Mouse (Mus musculus) kidney, embryonic 14.5 days (tissue): Measurements from ENCODE around the gene A830031A19Rik. TPM values are rescaled to one million over a fixed set of nuclear protein-coding genes. Genes with fewer than 3 reads are reported as not detected.

ENCODE experiments used
- ATAC-seq: fragments of 200-750 bp; cut with Nextera tagmentation; 2 replicates; pipeline ENCODE4 v1.8.0; 2017; ENCODE audit warnings: moderate number of reproducible peaks, mild to moderate bottlenecking, moderate TSS enrichment, moderate library complexity; ENCODE audit not compliant: low FRiP score, low TSS enrichment
- H3K27ac ChIP-seq: fragments of 300-500 bp; sonication (generic); 2 replicates; pipeline ENCODE4 v1.5.1; 2014; ENCODE audit warnings: low read depth, mild to moderate bottlenecking, low read length, moderate library complexity, mixed read lengths
- H3K27me3 ChIP-seq: fragments of 300-500 bp; sonication (generic); 2 replicates; pipeline ENCODE4 v1.6.1; 2014; ENCODE audit warnings: mild to moderate bottlenecking, low read length; ENCODE audit not compliant: control insufficient read depth, insufficient read depth
- H3K36me3 ChIP-seq: fragments of 300-500 bp; sonication (generic); 2 replicates; pipeline ENCODE4 v1.6.1; 2014; ENCODE audit warnings: low read length, mixed read lengths; ENCODE audit not compliant: control insufficient read depth, insufficient read depth
- H3K4me1 ChIP-seq: fragments of 300-500 bp; sonication (generic); 2 replicates; pipeline ENCODE4 v1.6.1; 2014; ENCODE audit warnings: low read length, mixed read lengths; ENCODE audit not compliant: control insufficient read depth, insufficient read depth
- H3K4me2 ChIP-seq: fragments of 300-500 bp; sonication (generic); replicated peaks from 2 replicates; pipeline ENCODE4 v1.6.1; 2014; ENCODE audit warnings: low read depth, mild to moderate bottlenecking, low read length
- H3K4me3 ChIP-seq: fragments of 300-500 bp; sonication (generic); 2 replicates; pipeline ENCODE4 v1.5.1; 2014; ENCODE audit warnings: mild to moderate bottlenecking, low read length
- H3K9ac ChIP-seq: fragments of 300-500 bp; sonication (generic); 2 replicates; pipeline ENCODE4 v1.6.1; 2014; ENCODE audit warnings: low read depth, mild to moderate bottlenecking, low read length, moderate library complexity
- H3K9me3 ChIP-seq: fragments of 300-500 bp; sonication (generic); 2 replicates; pipeline ENCODE4 v1.6.1; 2016; ENCODE audit warnings: low read length; ENCODE audit not compliant: control insufficient read depth
- WGBS: fragments of 180-500 bp; shearing (Covaris S2); extraction: QIAGEN DNeasy Blood & Tissue Kit; methylation state at CpG from one replicate; pipeline ENCODE4 v1.1.7; 2014; 5-methylcytosine and 5-hydroxymethylcytosine counted together
- microRNA-seq: library from miRNA; unstranded; fragments of <30 nt; microRNA quantifications from one replicate; pipeline ENCODE4, GENCODE M21; 2016
- polyA plus RNA-seq: library from polyadenylated mRNA; unstranded; fragments of >200 nt; fragmentation: Nextera tagmentation; extraction: Ambion mirVana; gene quantifications from 2 replicates; pipeline ENCODE4 v1.2.1, GENCODE M21; 2014

A830031A19Rik gene
- polyA plus RNA-seq, 1 experiment from 2014 or later, result not detected

DNA sequence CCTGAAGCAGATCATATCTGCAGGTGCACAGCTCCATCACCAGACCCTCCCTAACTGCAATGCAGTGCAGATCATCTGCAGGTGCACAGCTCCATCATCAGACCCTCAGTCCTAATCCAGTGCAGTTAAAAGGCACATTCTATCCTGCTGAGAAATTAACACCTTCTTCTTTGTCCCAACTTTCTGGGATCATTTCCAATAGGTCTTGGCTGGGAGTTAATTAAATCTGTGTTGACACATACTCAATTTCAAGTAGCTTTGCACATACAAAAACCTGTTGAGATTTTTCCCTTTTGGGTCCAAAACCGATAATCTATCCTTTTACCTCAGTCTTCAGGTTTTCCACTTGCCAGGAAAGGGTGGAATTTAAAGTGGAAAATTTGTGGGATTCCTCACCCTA, 62.6 kb downstream of the A830031A19Rik start:
- H3K9me3 ChIP-seq, result no peaks in the 10 kb centered on the region
- H3K4me1 ChIP-seq, result no peaks in the 10 kb centered on the region
- no peak overlapping the region for H3K27ac ChIP-seq
- ATAC-seq, result no peak
- H3K4me2 ChIP-seq, result no peak overlapping the region
- WGBS, result 91% methylated on average over 1 of the region's 1 CpGs
- no peaks in the 10 kb centered on the region for H3K36me3 ChIP-seq
- H3K4me3 ChIP-seq, result no peak overlapping the region
- H3K9ac ChIP-seq, result no peak overlapping the region
- no peaks in the 10 kb centered on the region for H3K27me3 ChIP-seq

DNA sequence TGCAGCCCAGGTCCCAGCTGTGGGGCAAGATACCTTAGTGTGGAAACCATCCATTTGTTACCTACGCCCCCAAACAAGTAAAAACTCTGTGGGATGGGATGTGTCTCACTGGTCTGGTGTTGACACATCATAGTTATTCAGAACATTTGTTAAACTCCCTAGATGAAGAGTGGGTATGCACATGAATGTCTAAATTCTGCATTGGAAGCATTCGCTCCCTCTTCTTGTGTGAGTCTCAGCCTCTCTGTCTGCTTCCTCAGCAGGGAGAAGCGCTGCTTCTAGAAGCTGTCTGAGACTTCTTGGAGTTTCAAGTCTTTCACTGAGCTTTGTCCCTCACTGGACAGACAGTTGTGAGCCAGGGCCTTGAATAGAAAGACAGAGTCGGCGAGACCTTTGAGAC, 65.9 kb downstream of the A830031A19Rik start:
- Histone ChIP-seq H3K4me1 (no peaks in the 10 kb centered on the region), H3K9ac (no peak overlapping the region), H3K4me3 (no peak overlapping the region), H3K27me3 (no peaks in the 10 kb centered on the region), H3K9me3 (no peaks in the 10 kb centered on the region), H3K36me3 (no peaks in the 10 kb centered on the region), H3K27ac (no peak overlapping the region), H3K4me2 (no peak overlapping the region)
- no peak for ATAC-seq
- WGBS, result 90% methylated on average over 5 of the region's 5 CpGs

DNA sequence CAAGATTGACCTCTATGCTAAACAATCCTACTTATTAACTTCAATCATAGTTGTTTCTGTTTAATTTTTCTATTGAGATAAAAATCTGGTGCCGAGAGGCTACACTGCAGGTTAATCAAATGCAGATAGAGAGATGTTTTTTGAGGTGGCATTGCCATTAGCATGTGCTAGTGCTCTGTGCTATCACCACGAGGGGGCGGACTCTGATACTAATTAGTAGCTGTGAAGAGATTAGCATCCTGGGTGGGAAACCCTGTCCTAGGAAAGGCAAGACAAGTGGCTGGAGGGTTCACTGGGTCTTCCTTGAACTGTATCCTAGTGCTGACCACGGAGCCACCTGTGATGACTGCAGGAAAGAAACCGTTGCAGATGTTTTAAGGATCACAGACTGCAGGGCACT, 66.6 kb downstream of the A830031A19Rik start:
- no peak overlapping the region for H3K4me3 ChIP-seq
- 43% methylated on average over 5 of the region's 5 CpGs for WGBS
- no peak for ATAC-seq
- H3K27ac ChIP-seq, result no peak overlapping the region
- no peak overlapping the region for H3K9ac ChIP-seq
- H3K27me3 ChIP-seq, result no peaks in the 10 kb centered on the region
- H3K4me1 ChIP-seq, result no peaks in the 10 kb centered on the region
- H3K36me3 ChIP-seq, result no peaks in the 10 kb centered on the region
- no peaks in the 10 kb centered on the region for H3K9me3 ChIP-seq
- no peak overlapping the region for H3K4me2 ChIP-seq

- ATAC-seq, result no peak
- Histone ChIP-seq H3K9ac (no peak overlapping the region), H3K4me3 (no peak overlapping the region), H3K27me3 (no peaks in the 10 kb centered on the region), H3K36me3 (no peaks in the 10 kb centered on the region), H3K9me3 (no peaks in the 10 kb centered on the region), H3K27ac (no peak overlapping the region), H3K4me1 (no peaks in the 10 kb centered on the region), H3K4me2 (no peak overlapping the region)
- 78% methylated on average over 15 of the region's 15 CpGs for WGBS
Measured at GRCm38 (mm10) chr11:24005445-24006156, 69.3 kb downstream of the A830031A19Rik start.

DNA sequence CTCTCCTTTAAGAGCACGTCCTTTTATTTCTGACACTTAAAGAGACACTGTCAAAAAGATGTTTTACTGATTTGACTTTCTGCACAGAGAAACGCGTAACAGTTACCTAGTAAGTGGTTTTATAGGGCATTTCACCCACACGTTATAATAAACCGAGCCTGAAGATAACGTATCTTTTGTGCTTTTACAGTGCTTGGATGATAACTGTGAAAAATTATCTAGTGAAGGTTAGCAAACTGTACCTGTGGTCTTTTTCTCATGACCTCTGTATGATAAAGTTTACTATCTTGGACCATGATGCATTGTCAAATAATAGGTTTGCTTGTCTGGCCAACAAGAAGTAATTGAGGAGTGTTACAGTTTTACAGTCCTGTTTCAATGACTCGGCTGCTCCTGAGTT, 74.2 kb downstream of the A830031A19Rik start:
- Histone ChIP-seq H3K4me3 (no peak overlapping the region), H3K27me3 (no peaks in the 10 kb centered on the region), H3K4me1 (no peaks in the 10 kb centered on the region), H3K9me3 (no peaks in the 10 kb centered on the region), H3K36me3 (no peaks in the 10 kb centered on the region), H3K27ac (no peak overlapping the region), H3K9ac (no peak overlapping the region), H3K4me2 (no peak overlapping the region)
- ATAC-seq, result no peak
- 77% methylated on average over 7 of the region's 7 CpGs for WGBS

Small RNAs within 50 kb of the gene (microRNA-seq; reads per million reads assigned to microRNA genes)
- not detected for gene Gm44381

Other genes starting within 250 kb of the A830031A19Rik start
- gene Papolg, start 179.8 kb downstream of the A830031A19Rik start, polyA plus RNA-seq, result 12.5 and 14.8 TPM in 2 replicates
- 2.6 and 2.8 TPM in 2 replicates for gene Bcl11a, start 3.0 kb upstream of the A830031A19Rik start, polyA plus RNA-seq